Mouse (Mus musculus) liver, embryonic 14 days (tissue): ENCODE data around the gene Fastkd1. TPM values are rescaled to one million over a fixed set of nuclear protein-coding genes. Genes with fewer than 3 reads are reported as not detected.

Experiments
- polyA plus RNA-seq: library from polyadenylated mRNA; depleted of rRNA; stranded (reverse); fragments of >200 nt; gene quantifications from 2 replicates; pipeline ENCODE4 v1.2.3, GENCODE M21; 2012; rRNA removed

Fastkd1 gene
- polyA plus RNA-seq: 3.0 and 3.7 TPM in 2 replicates

GRCm38 (mm10) chr2:69712981-69713625 is at the start of gene Fastkd1:
Fastkd1 (minus strand) TSS chr2:69713516.

GRCm38 (mm10) chr2:69722273-69722649 is 8.9 kb upstream of the Fastkd1 start, which contains the start of gene Ppig:
Ppig (plus strand) TSS chr2:69722545.

GRCm38 (mm10) chr2:69669853-69670252 is 43.5 kb downstream of the Fastkd1 start, which contains the start of gene Klhl41:
Klhl41 (plus strand) TSS chr2:69670120.

GRCm38 (mm10) chr2:69646726-69647490 is 66.4 kb downstream of the Fastkd1 start, which contains the start of gene Bbs5:
Bbs5 (plus strand) TSS chr2:69647171.

Other genes with a start within 250 kb of the Fastkd1 start
- 0.06 TPM in 2 replicates for gene Lrp2, start 127.5 kb downstream of the Fastkd1 start, polyA plus RNA-seq
- 2.6 TPM in 2 replicates for gene Bbs5, start 66.3 kb downstream of the Fastkd1 start, polyA plus RNA-seq
- 0.05 and 0.68 TPM in 2 replicates for gene Klhl41, start 43.4 kb downstream of the Fastkd1 start, polyA plus RNA-seq
- gene Ppig, start 9.0 kb upstream of the Fastkd1 start, polyA plus RNA-seq: 12.3 and 13.1 TPM in 2 replicates
- 0.32 and 0.35 TPM in 2 replicates for gene Ccdc173, start 76.1 kb upstream of the Fastkd1 start, polyA plus RNA-seq
- 7.0 and 8.5 TPM in 2 replicates for gene Phospho2, start 76.1 kb upstream of the Fastkd1 start, polyA plus RNA-seq
- gene Klhl23, start 108.4 kb upstream of the Fastkd1 start, polyA plus RNA-seq: 12.7 and 13.8 TPM in 2 replicates
- gene Ssb, start 148.0 kb upstream of the Fastkd1 start, polyA plus RNA-seq: 102 and 104 TPM in 2 replicates
- gene Mettl5, start 172.1 kb upstream of the Fastkd1 start, polyA plus RNA-seq: 11.8 and 12.1 TPM in 2 replicates
- gene Ubr3, start 183.7 kb upstream of the Fastkd1 start, polyA plus RNA-seq: 8.4 and 9.2 TPM in 2 replicates